Mouse (Mus musculus) C2C12 (cell line): ENCODE measurements at regions not wholly inside any gene's neighbourhood (a gene's known extent, or its start where the extent isn't known, plus 50 kb on each side); places are given as distances from the start of the nearest gene placed in this dataset.

Experiments used
- H3K27me3 ChIP-seq: one replicate; pipeline ENCODE4 v1.6.1; 2011; ENCODE audit not compliant: control insufficient read depth, insufficient read depth, insufficient read length
- H3K36me3 ChIP-seq: one replicate; pipeline ENCODE4 v1.6.1; 2011; ENCODE audit not compliant: control insufficient read depth, insufficient read depth
- H3K4me3 ChIP-seq: one replicate; pipeline ENCODE4 v1.5.1; 2011; ENCODE audit warnings: mild to moderate bottlenecking, control low read depth; ENCODE audit not compliant: poor library complexity, insufficient read depth, severe bottlenecking
- H3K79me2 ChIP-seq: one replicate; pipeline ENCODE4 v1.6.1; 2011; ENCODE audit not compliant: control insufficient read depth, insufficient read depth
- H3K79me3 ChIP-seq: one replicate; pipeline ENCODE4 v1.6.1; 2011; ENCODE audit warnings: low read depth, control low read depth
- H3ac ChIP-seq: one replicate; pipeline ENCODE3; 2011; ENCODE audit warnings: low read depth; ENCODE audit not compliant: control insufficient read depth, insufficient read length
- CEBPB ChIP-seq: IDR thresholded peaks from one replicate; pipeline ENCODE4 v1.6.1; 2011; ENCODE audit warnings: low read depth, mild to moderate bottlenecking, control low read depth, moderate library complexity
- CTCF ChIP-seq: IDR thresholded peaks from one replicate; pipeline ENCODE4 v1.5.1; 2011; ENCODE audit not compliant: control insufficient read depth, insufficient read depth, insufficient read length
- FOSL1 ChIP-seq: IDR thresholded peaks from one replicate; pipeline ENCODE4 v1.8.0; 2011; ENCODE audit warnings: mild to moderate bottlenecking, low read length; ENCODE audit not compliant: poor library complexity, insufficient read depth, severe bottlenecking
- MAX ChIP-seq: IDR thresholded peaks from one replicate; pipeline ENCODE4 v1.6.1; 2011; ENCODE audit warnings: mild to moderate bottlenecking, control low read depth
- MYOD1 ChIP-seq: IDR thresholded peaks from one replicate; pipeline ENCODE4 v1.6.1; 2011; ENCODE audit warnings: low read depth; ENCODE audit not compliant: control insufficient read depth, insufficient read length
- MYOG ChIP-seq: IDR thresholded peaks from one replicate; pipeline ENCODE4 v1.6.1; 2011; ENCODE audit not compliant: control insufficient read depth, insufficient read length; ENCODE audit errors: extremely low read depth
- USF1 ChIP-seq: IDR thresholded peaks from one replicate; pipeline ENCODE4 v1.6.1; 2011; ENCODE audit warnings: low read depth, mild to moderate bottlenecking, control low read depth, moderate library complexity

DNA sequence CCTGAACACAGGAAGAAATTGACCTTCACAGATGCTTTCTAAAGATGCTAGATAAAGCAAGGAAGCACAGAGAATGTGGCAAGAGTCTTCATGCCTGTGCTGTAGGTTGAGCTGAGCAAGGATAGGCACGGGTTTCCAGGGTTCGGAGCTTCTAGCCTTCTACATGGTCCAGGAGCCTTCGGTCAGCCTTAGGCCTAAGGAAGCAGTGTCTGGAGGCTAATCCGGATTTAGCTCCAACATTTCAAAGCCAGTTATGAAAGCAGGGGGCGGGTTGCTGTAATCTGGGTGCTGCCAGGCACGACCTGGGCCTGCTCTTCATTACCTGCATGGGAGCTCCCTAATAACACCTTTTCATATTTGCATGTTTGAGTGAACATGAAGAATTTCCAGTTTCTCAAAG lies 97.5 kb upstream of the Gls start:
- no peaks in the 10 kb centered on the region for H3K27me3 ChIP-seq
- H3K4me3 ChIP-seq = no peak overlapping the region
- H3ac ChIP-seq = no peak overlapping the region
- H3K79me2 ChIP-seq = no peaks in the 10 kb centered on the region
- no peak for TF ChIP-seq CEBPB
- no peak for TF ChIP-seq MYOG
- TF ChIP-seq FOSL1 = no peak
- TF ChIP-seq USF1 = no peak
- TF ChIP-seq MYOD1 = no peak
- TF ChIP-seq MAX = no peak
- H3K36me3 ChIP-seq = no peaks in the 10 kb centered on the region
- H3K79me3 ChIP-seq = no peaks in the 10 kb centered on the region

- Histone ChIP-seq H3K79me2 (no peaks in the 10 kb centered on the region), H3K36me3 (no peaks in the 10 kb centered on the region), H3K79me3 (no peaks in the 10 kb centered on the region), H3K27me3 (no peaks in the 10 kb centered on the region), H3K4me3 (no peak overlapping the region), H3ac (no peak overlapping the region)
- TF ChIP-seq MAX (no peak), MYOD1 (no peak), FOSL1 (no peak), CEBPB (no peak), MYOG (no peak)
Measured at GRCm38 (mm10) chr1:52328507-52328906, 95.5 kb upstream of the Gls start.

DNA sequence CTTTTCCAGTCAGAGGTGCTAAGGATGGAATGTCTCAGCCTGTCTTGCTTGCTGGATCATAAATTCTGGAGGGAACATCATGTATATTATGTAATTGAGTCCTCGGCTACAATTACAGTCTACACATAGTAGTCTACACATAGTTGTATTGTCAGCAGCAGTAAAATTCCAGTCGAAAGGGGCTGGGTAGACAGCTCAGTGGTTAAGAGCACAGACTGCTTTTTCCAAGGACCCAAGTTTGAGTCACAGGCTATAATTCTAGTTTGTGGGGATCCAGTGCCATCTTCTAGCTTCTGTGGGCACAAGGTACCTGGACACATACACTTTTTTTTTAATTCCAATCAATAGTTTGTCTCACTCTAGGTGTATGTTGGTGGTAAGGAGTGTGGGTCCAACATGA lies 91.3 kb upstream of the Gls start:
- Histone ChIP-seq H3K4me3 (no peak overlapping the region), H3K79me2 (no peaks in the 10 kb centered on the region), H3ac (no peak overlapping the region), H3K36me3 (no peaks in the 10 kb centered on the region), H3K79me3 (no peaks in the 10 kb centered on the region), H3K27me3 (no peaks in the 10 kb centered on the region)
- no peak for TF ChIP-seq USF1
- no peak for TF ChIP-seq CTCF
- TF ChIP-seq CEBPB = no peak
- no peak for TF ChIP-seq FOSL1

GRCm38 (mm10) chr1:52312076-52312633 lies 79.1 kb upstream of the Gls start:
- Histone ChIP-seq H3K4me3 (no peak overlapping the region), H3K79me3 (no peaks in the 10 kb centered on the region), H3K36me3 (no peaks in the 10 kb centered on the region), H3K79me2 (no peaks in the 10 kb centered on the region), H3K27me3 (no peaks in the 10 kb centered on the region), H3ac (no peak overlapping the region)
- TF ChIP-seq CTCF = no peak
- no peak for TF ChIP-seq MYOG
- TF ChIP-seq MYOD1 = no peak
- TF ChIP-seq MAX = no peak
- no peak for TF ChIP-seq FOSL1

DNA sequence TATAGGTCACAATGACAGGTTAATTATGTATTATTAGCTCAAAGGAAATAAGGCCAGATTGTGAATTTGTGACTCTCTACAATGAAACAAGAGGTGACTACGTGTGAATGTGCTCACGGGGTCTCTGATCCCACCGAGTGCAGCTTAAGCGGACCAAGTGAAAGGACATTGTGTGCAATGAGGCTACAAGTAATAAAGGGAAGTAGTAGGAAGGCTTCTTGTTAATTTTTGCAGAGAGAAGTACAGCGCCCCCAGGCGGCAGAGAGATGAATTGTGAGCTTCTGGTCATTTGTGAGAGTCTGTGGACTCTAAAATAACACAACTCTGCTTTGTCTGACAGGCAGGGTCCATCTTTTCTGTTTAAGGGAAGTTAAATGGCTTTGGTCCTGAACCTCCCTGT lies 73.9 kb upstream of the Gls start:
- Histone ChIP-seq H3K27me3 (no peaks in the 10 kb centered on the region), H3K79me2 (no peaks in the 10 kb centered on the region), H3K36me3 (no peaks in the 10 kb centered on the region), H3K79me3 (no peaks in the 10 kb centered on the region), H3ac (no peak overlapping the region), H3K4me3 (no peak overlapping the region)
- no peak for TF ChIP-seq MAX
- TF ChIP-seq CTCF = no peak
- TF ChIP-seq MYOG = no peak
- no peak for TF ChIP-seq MYOD1
- no peak for TF ChIP-seq USF1
- no peak for TF ChIP-seq FOSL1
- TF ChIP-seq CEBPB = no peak

DNA sequence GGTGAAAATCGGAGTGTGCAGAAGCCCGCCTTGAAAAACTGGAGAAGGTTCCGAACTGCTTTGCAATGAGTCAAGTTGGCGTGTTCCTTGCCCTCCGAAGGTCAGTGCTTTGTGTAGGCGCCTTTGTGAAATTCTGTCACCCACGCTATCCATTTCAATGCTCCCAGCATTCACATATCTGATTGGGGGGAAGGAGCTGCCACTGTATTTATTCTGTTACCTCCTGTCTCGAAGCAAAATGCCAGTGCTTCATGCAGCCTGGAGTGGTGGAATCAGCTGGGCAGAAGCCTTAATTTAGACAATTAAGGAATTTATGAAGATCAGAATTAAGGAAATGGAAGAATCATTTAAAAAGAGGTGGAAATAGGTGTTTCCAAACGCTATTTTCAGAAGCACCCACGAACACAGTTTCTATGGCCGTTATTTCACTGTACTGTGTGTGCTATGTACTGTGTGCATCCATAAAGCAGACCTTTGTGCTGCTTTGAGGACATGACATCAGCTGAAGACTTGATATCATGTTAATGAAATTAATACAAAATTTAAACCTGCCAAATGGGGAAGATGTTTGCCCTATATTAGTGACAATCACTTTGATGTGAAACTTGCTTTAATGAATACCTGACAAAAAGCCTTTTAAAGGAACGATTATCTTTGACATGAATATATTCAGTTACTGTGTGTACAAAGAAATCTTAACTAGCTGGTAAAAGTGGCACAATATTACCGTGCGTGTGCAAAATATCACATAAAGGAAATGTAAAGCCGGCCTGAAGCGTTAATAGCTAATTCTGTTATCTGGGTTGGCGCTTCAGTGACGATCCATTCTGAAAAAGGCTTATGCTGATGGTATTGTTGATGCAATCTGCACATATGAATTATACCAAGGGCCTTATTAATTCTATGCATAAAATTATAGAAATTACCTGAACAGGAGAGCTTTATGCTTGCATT lies 72.9 kb upstream of the Gls start:
- H3K79me3 ChIP-seq = no peaks in the 10 kb centered on the region
- H3K36me3 ChIP-seq = no peaks in the 10 kb centered on the region
- H3K27me3 ChIP-seq = no peaks in the 10 kb centered on the region
- no peak overlapping the region for H3K4me3 ChIP-seq
- no peak overlapping the region for H3ac ChIP-seq
- no peak for TF ChIP-seq MYOD1
- no peak for TF ChIP-seq USF1
- TF ChIP-seq MYOG = no peak
- no peak for TF ChIP-seq FOSL1
- TF ChIP-seq CEBPB = no peak
- H3K79me2 ChIP-seq = no peaks in the 10 kb centered on the region
